Mouse (Mus musculus): ENCODE results near the gene Zpbp2. TPM values are rescaled to one million over a fixed set of nuclear protein-coding genes. Genes with fewer than 3 reads are reported as not detected.
"Not testable (repeated sequence)": the region's sequence is repeated elsewhere in the genome, so short reads cannot be mapped to it uniquely, and the experiment has no call there.

Zpbp2 gene
- polyA plus RNA-seq, 1 experiment from 2014 or later: 0.11 TPM

DNA sequence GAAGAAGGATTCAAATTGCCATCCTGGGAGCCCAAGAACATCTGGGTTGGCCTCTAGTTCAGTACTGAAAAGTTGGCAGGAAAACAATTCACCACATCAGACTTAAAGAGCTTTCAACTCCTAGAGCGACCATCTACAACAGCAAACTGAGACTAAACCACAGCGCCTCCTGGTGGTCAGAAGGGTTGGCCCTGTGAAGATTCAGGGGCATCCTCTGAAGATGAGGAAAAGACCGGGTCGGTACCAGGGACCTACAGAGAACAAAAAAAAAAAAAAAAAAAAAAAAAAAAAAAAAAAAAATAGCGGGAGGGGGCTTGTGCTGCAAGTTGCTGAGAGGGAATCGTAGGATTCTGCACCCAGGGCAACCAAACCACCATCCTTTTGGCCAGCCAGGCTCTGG, 46.5 kb downstream of the Zpbp2 start:
- WGBS: 40% methylated on average over 5 of the region's 6 CpGs
- Histone ChIP-seq H3K27ac (no peak overlapping the region), H3K27me3 (peaks cover 59% of the 10 kb centered on the region), H3K4me1 (peaks cover 11% of the 10 kb centered on the region), H3K9me3 (no peaks in the 10 kb centered on the region), H3K4me2 (replicated peaks) (no peak overlapping the region), H3K4me3 (no peak overlapping the region), H3K9ac (no peak overlapping the region), H3K36me3 (no peaks in the 10 kb centered on the region)
- ATAC-seq (ENCODE audit: low FRiP score, low read depth): no peak; the same call in 1 of the 2 replicates

GRCm38 (mm10) chr11:98597991-98598390, 47.1 kb downstream of the Zpbp2 start, which contains the start of gene Lrrc3c:
Gene Lrrc3c (plus strand): TSS chr11:98598291.
- Histone ChIP-seq H3K9me3 (no peaks in the 10 kb centered on the region), H3K4me1 (peaks cover 11% of the 10 kb centered on the region), H3K36me3 (no peaks in the 10 kb centered on the region), H3K27ac (no peak within 1 kb of the TSS), H3K4me3 (no peak within 1 kb of the TSS), H3K9ac (no peak within 1 kb of the TSS; the same call in 1 of the 2 replicates), H3K4me2 (replicated peaks) (no peak within 1 kb of the TSS), H3K27me3 (peaks cover 59% of the 10 kb centered on the region)
- no peak for ATAC-seq (ENCODE audit: low FRiP score, low read depth)
- WGBS: 79% methylated on average over 8 of the region's 8 CpGs

- Histone ChIP-seq H3K4me1 (peaks cover 11% of the 10 kb centered on the region), H3K27ac (no peak overlapping the region), H3K27me3 (peaks cover 60% of the 10 kb centered on the region), H3K36me3 (no peaks in the 10 kb centered on the region), H3K4me3 (no peak overlapping the region), H3K9ac (no peak overlapping the region; the same call in 1 of the 2 replicates), H3K4me2 (replicated peaks) (no peak overlapping the region), H3K9me3 (no peaks in the 10 kb centered on the region)
- WGBS: 58% methylated on average over 18 of the region's 18 CpGs
- ATAC-seq (ENCODE audit: low FRiP score, low read depth): no peak
Observed at GRCm38 (mm10) chr11:98598851-98599290, 48.0 kb downstream of the Zpbp2 start.

GRCm38 (mm10) chr11:98599291-98599690, 48.4 kb downstream of the Zpbp2 start:
- no peak overlapping the region for H3K4me2 ChIP-seq (replicated peaks)

DNA sequence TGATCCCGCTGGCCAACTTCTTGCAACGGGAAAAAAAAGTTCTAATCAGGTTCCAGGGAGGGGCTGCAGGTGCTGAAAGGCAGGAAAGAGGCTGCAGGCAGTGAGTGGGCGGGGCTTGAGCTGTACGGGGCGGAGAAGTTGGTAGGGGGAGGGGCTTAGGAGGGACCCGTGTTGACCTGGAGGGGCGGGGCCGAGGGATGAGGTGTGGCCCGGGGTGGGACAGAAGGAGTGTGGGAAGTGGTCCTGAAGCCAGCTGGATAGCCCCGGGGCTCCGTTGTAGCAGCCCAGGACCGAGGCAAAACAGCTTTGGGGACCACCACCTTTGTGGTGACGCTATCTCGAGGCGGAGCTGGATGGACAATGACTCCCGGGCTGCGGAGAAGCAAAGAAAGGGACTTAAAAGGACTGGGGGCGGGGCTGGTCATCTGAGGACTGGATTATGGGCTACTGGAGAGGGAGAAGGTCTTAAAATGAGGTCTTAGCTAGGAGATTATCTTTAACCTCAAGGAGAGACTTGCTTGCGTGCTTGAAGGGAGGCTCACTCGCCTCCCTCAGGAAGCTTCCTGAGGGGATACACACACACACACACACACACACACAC, 51.3 kb downstream of the Zpbp2 start:
- Histone ChIP-seq H3K27me3 (peaks cover 57% of the 10 kb centered on the region), H3K9ac (no peak overlapping the region)

More at GRCm38 (mm10) chr11:98599291-98599690, 48.4 kb downstream of the Zpbp2 start:
- H3K4me3 ChIP-seq: no peak overlapping the region
- H3K27ac ChIP-seq: no peak overlapping the region
- no peak overlapping the region; the same call in none of the 2 replicates for H3K9ac ChIP-seq
- peaks cover 11% of the 10 kb centered on the region for H3K4me1 ChIP-seq
- H3K27me3 ChIP-seq: peaks cover 57% of the 10 kb centered on the region
- H3K36me3 ChIP-seq: no peaks in the 10 kb centered on the region
- WGBS: 35% methylated on average over 18 of the region's 18 CpGs
- no peaks in the 10 kb centered on the region for H3K9me3 ChIP-seq
- no peak for ATAC-seq (ENCODE audit: low FRiP score, low read depth)

DNA sequence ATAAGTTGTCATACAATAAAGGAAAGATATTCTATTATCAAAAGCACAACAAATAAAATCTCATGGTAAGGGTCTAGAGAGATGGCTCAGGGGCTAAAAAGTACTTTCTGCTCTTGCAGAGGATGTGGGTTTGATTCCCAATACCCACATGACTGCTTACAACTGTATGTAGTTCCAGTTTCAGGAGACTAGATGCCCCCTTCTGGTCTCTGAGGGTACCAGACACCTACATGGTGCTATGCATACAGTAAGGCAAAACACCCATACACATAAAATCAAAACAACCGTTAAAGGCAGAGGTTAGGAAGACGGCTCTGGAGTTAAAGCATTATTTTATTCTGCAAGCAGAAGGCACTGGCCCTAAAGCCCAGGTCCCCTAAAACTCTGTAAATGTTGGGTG, 53.1 kb downstream of the Zpbp2 start:
- Histone ChIP-seq H3K4me3 (no peak overlapping the region), H3K27me3 (peaks cover 45% of the 10 kb centered on the region), H3K4me2 (replicated peaks) (no peak overlapping the region), H3K27ac (no peak overlapping the region), H3K36me3 (no peaks in the 10 kb centered on the region), H3K4me1 (peaks cover 7% of the 10 kb centered on the region), H3K9me3 (no peaks in the 10 kb centered on the region), H3K9ac (no peak overlapping the region)
- 85% methylated on average over 2 of the region's 2 CpGs for WGBS
- no peak for ATAC-seq (ENCODE audit: low FRiP score, low read depth)

More for the DNA sequence above, 51.3 kb downstream of the Zpbp2 start:
- no peaks in the 10 kb centered on the region for H3K36me3 ChIP-seq
- WGBS: 4% methylated on average over 20 of the region's 20 CpGs
- ATAC-seq (ENCODE audit: low FRiP score, low read depth): no peak
- no peak overlapping the region for H3K27ac ChIP-seq
- peak overlapping the region; percentile 58 for H3K4me2 ChIP-seq (replicated peaks)
- peak overlapping the region; percentile 28 for H3K4me3 ChIP-seq
- no peaks in the 10 kb centered on the region for H3K9me3 ChIP-seq
- H3K4me1 ChIP-seq: peaks cover 11% of the 10 kb centered on the region

DNA sequence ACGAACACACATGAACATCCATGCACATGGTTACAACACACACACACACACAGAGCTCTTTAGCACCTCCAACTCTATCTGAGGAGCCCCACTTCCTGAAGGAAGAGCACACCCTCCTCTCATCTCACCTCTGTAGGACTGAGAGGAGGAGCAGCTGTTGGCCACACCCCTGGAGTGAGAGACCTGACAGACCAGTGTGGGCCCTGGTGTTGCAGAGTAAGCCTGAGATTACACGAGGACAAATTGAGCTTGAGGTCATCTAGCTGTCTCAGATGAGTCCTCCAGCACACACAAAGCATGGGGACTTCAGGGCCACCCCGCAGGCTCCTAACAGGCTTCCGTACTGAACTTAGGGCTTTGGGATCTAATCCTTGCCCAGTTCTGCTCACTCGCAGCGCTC, 54.0 kb downstream of the Zpbp2 start:
- not testable (repeated sequence) for H3K4me3 ChIP-seq; H3K36me3 ChIP-seq; H3K27ac ChIP-seq; H3K9me3 ChIP-seq; ATAC-seq (ENCODE audit: low FRiP score, low read depth); H3K9ac ChIP-seq; H3K4me2 ChIP-seq (replicated peaks); H3K4me1 ChIP-seq
- H3K27me3 ChIP-seq: peaks cover 44% of the 10 kb centered on the region
- WGBS: 62% methylated on average over 6 of the region's 6 CpGs

DNA sequence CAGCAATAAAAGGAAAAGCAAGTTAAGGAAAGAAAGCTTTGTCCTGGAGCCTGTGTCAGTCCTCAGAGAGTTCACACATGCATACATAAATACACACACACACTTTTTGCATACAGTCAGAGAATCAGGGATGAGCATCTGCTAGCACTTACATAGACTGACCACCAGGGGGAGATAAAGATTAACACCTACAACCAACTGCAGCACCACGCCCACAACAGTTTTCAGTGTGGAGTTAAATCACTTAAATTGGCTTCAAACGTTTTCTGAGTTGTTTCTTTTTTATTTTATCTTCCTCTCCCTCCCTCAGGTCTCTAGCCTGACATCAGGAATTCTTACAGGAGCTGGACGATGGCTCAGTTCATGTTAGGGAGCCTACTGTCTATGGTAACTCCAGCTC, 55.9 kb downstream of the Zpbp2 start:
- Histone ChIP-seq H3K27ac (no peak overlapping the region), H3K36me3 (no peaks in the 10 kb centered on the region), H3K4me3 (no peak overlapping the region), H3K4me2 (replicated peaks) (no peak overlapping the region), H3K9ac (no peak overlapping the region), H3K4me1 (peaks cover 6% of the 10 kb centered on the region), H3K9me3 (no peaks in the 10 kb centered on the region), H3K27me3 (peaks cover 29% of the 10 kb centered on the region)
- ATAC-seq (ENCODE audit: low FRiP score, low read depth): no peak
- 11% methylated on average over 3 of the region's 3 CpGs for WGBS

Other genes starting within 250 kb of the Zpbp2 start
- gene Neurod2, start 221.4 kb upstream of the Zpbp2 start, polyA plus RNA-seq (2015; fragmentation: Nextera tagmentation; extraction: Ambion mirVana): not detected in 2 replicates
- 1.5 and 1.9 TPM in 2 replicates for gene Ppp1r1b, start 202.7 kb upstream of the Zpbp2 start, polyA plus RNA-seq (2015; fragmentation: Nextera tagmentation; extraction: Ambion mirVana)
- 41.9 and 43.2 TPM in 2 replicates for gene Stard3, start 192.7 kb upstream of the Zpbp2 start, polyA plus RNA-seq (2015; fragmentation: Nextera tagmentation; extraction: Ambion mirVana)
- gene Tcap, start 167.3 kb upstream of the Zpbp2 start, polyA plus RNA-seq (2015; fragmentation: Nextera tagmentation; extraction: Ambion mirVana): 11.3 and 12.9 TPM in 2 replicates
- gene Pnmt, start 164.6 kb upstream of the Zpbp2 start, polyA plus RNA-seq (2015; fragmentation: Nextera tagmentation; extraction: Ambion mirVana): 1.4 and 1.6 TPM in 2 replicates
- 10.4 and 12.4 TPM in 2 replicates for gene Pgap3, start 150.6 kb upstream of the Zpbp2 start, polyA plus RNA-seq (2015; fragmentation: Nextera tagmentation; extraction: Ambion mirVana)
- gene Erbb2, start 138.6 kb upstream of the Zpbp2 start, polyA plus RNA-seq (2015; fragmentation: Nextera tagmentation; extraction: Ambion mirVana): 47.3 and 53.0 TPM in 2 replicates
- gene Mien1, start 112.1 kb upstream of the Zpbp2 start, polyA plus RNA-seq (2015; fragmentation: Nextera tagmentation; extraction: Ambion mirVana): 76.0 and 79.4 TPM in 2 replicates
- 5.2 and 6.7 TPM in 2 replicates for gene Grb7, start 104.7 kb upstream of the Zpbp2 start, polyA plus RNA-seq (2015; fragmentation: Nextera tagmentation; extraction: Ambion mirVana)
- 0.49 and 0.52 TPM in 2 replicates for gene Ikzf3, start 5.1 kb upstream of the Zpbp2 start, polyA plus RNA-seq (2015; fragmentation: Nextera tagmentation; extraction: Ambion mirVana)
- gene Ormdl3, start 36.3 kb downstream of the Zpbp2 start, polyA plus RNA-seq (2015; fragmentation: Nextera tagmentation; extraction: Ambion mirVana): 82.8 and 83.6 TPM in 2 replicates
- not detected in 2 replicates for gene Lrrc3c, start 47.2 kb downstream of the Zpbp2 start, polyA plus RNA-seq (2015; fragmentation: Nextera tagmentation; extraction: Ambion mirVana)
- 1.2 and 1.4 TPM in 2 replicates for gene Gm12355, start 74.6 kb downstream of the Zpbp2 start, polyA plus RNA-seq (2015; fragmentation: Nextera tagmentation; extraction: Ambion mirVana)
- not detected in 2 replicates for gene Gsdma3, start 75.3 kb downstream of the Zpbp2 start, polyA plus RNA-seq (2015; fragmentation: Nextera tagmentation; extraction: Ambion mirVana)
- not detected in 2 replicates for gene Gsdma2, start 95.7 kb downstream of the Zpbp2 start, polyA plus RNA-seq (2015; fragmentation: Nextera tagmentation; extraction: Ambion mirVana)
- 0.10 and 0.13 TPM in 2 replicates for gene Gsdma, start 113.3 kb downstream of the Zpbp2 start, polyA plus RNA-seq (2015; fragmentation: Nextera tagmentation; extraction: Ambion mirVana)
- gene Psmd3, start 131.5 kb downstream of the Zpbp2 start, polyA plus RNA-seq (2015; fragmentation: Nextera tagmentation; extraction: Ambion mirVana): 210 and 212 TPM in 2 replicates
- not detected in 2 replicates for gene Csf3, start 150.2 kb downstream of the Zpbp2 start, polyA plus RNA-seq (2015; fragmentation: Nextera tagmentation; extraction: Ambion mirVana)
- gene Med24, start 178.3 kb downstream of the Zpbp2 start, polyA plus RNA-seq (2015; fragmentation: Nextera tagmentation; extraction: Ambion mirVana): 56.0 and 61.0 TPM in 2 replicates
- 34.1 and 34.3 TPM in 2 replicates for gene Thra, start 189.5 kb downstream of the Zpbp2 start, polyA plus RNA-seq (2015; fragmentation: Nextera tagmentation; extraction: Ambion mirVana)
- 0.93 and 1.1 TPM in 2 replicates for gene Nr1d1, start 224.2 kb downstream of the Zpbp2 start, polyA plus RNA-seq (2015; fragmentation: Nextera tagmentation; extraction: Ambion mirVana)
- 28.9 and 29.2 TPM in 2 replicates for gene Msl1, start 244.4 kb downstream of the Zpbp2 start, polyA plus RNA-seq (2015; fragmentation: Nextera tagmentation; extraction: Ambion mirVana)